Mouse (Mus musculus): Measurements from ENCODE around the gene Ppp4c. TPM values are rescaled to one million over a fixed set of nuclear protein-coding genes. Genes with fewer than 3 reads are reported as not detected.
"Not testable (repeated sequence)": the region's sequence is repeated elsewhere in the genome, so short reads cannot be mapped to it uniquely, and the experiment has no call there.

The Ppp4c gene
- polyA plus RNA-seq, 1 experiment from 2014 or later: 135 TPM

DNA sequence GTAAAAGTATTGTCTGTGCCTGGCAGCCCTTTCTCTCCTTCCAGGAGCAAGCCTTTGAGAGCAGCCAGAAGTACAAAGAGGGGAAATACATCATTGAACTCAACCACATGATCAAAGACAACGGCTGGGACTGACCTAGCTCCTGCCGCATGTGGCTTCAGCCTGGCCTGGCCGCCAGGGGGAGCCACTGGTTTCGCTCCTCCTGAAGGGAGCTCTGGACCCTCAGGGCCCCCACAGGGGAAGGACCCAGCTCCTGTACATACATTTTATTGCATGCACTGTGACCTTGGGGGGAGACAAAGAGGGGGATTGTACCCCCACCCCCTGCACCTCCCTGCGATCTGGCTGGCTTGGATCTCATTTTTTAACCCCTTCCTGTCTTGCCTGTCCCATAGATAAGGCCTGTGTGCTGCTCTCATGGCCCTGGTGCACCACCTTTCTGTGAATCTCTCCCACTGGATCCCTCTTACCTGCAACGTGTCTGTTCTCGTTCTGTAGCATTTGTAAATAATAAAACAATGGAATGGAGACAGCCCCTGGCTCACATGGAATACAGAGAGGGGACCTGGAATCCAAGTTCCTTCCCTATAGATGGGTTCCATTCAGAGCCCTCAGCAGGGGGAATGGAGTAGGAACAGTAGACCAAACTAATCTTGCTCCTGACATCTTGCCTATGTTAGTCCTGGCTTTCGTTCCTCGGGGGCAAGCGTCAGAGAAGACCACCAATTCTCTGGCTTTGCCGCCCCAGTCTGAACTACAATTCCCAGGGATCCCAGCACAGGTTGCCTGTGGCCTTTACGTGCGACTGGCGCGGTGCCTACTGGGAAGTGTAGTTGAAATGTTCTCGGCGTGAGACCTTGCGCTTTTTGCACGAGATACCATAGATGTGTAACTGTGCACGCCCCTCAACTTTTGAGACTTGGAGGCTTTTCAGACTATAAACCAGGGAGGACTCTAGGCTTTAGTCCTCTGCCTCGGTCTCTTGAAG is 12.0 kb downstream of the Ppp4c start:
- H3K9ac ChIP-seq (ENCODE audit: low read depth, low read length): peak overlapping the region; percentile 37; the same call in 1 of the 2 replicates
- peak overlapping the region; percentile 77 for H3K4me2 ChIP-seq (replicated peaks; ENCODE audit: low read depth)
- H3K27me3 ChIP-seq (replicated peaks; ENCODE audit: control insufficient read depth, insufficient read depth, low read length): no peaks in the 10 kb centered on the region
- peak; percentile 94 for TF ChIP-seq CTCF (IDR thresholded peaks at IDR 0.05; ENCODE audit: low read depth)
- H3K36me3 ChIP-seq (ENCODE audit: control insufficient read depth, insufficient read depth): peaks cover 7% of the 10 kb centered on the region; the same call in 1 of the 2 replicates
- H3K4me1 ChIP-seq (replicated peaks; ENCODE audit: control insufficient read depth, insufficient read depth, low read length): no peaks in the 10 kb centered on the region; the same call in 1 of the 2 replicates
- under 1% methylated on average over 21 of the region's 21 CpGs for WGBS
- ATAC-seq: peak; percentile 54
- peak overlapping the region; percentile 36 for H3K4me3 ChIP-seq (ENCODE audit: low read depth, low read length)
- no peaks in the 10 kb centered on the region for H3K9me3 ChIP-seq (ENCODE audit: control insufficient read depth)
- H3K27ac ChIP-seq (ENCODE audit: low read depth, low read length): 0 out of 2 replicates have a peak overlapping the region, but pooled peaks have one; percentile 50

DNA sequence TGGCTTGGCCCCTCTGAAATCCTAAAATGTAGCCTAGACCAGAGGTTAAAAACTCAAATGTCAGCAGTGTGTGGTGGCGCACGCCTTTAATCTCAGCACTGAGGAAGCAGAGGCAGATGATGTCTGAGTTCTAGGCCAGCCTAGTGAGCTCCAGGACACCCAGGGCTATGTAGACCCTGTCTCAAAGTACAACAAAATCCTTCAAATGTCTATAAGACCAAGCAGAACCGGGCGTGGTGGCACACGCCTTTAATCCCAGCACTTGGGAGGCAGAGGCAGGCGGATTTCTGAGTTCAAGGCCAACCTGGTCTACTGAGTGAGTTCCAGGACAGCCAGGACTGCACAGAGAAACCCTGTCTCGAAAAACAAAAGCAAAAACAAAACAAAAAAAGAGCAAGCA is 13.2 kb downstream of the Ppp4c start:
- not testable (repeated sequence) for H3K36me3 ChIP-seq (ENCODE audit: control insufficient read depth, insufficient read depth); ATAC-seq; H3K4me3 ChIP-seq (ENCODE audit: low read depth, low read length); H3K27me3 ChIP-seq (replicated peaks; ENCODE audit: control insufficient read depth, insufficient read depth, low read length); H3K4me2 ChIP-seq (replicated peaks; ENCODE audit: low read depth); H3K9me3 ChIP-seq (ENCODE audit: control insufficient read depth); H3K9ac ChIP-seq (ENCODE audit: low read depth, low read length); H3K4me1 ChIP-seq (replicated peaks; ENCODE audit: control insufficient read depth, insufficient read depth, low read length); H3K27ac ChIP-seq (ENCODE audit: low read depth, low read length)
- 88% methylated on average over 7 of the region's 7 CpGs for WGBS

DNA sequence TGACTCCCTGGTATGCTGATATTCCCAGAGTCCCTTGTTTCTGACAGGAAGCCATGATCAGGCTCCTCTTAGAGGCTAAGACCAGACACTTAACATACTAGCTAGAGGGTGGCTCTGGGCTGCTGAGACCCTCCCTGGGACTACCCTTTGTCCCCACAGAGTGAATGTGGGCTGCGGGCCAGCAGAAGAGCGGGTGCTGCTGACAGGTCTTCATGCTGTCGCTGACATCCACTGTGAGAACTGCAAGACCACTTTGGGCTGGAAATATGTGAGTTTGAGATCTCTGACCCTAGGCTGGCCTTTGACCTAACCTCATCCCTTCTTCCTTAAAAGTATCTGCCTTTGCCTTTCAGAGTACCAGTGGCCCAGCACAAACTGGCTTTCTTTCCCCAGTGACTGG is 14.1 kb downstream of the Ppp4c start:
- peaks cover 7% of the 10 kb centered on the region; the same call in 1 of the 2 replicates for H3K36me3 ChIP-seq (ENCODE audit: control insufficient read depth, insufficient read depth)
- H3K4me2 ChIP-seq (replicated peaks; ENCODE audit: low read depth): peak overlapping the region; percentile 99
- WGBS: 86% methylated on average over 3 of the region's 3 CpGs
- no peaks in the 10 kb centered on the region for H3K9me3 ChIP-seq (ENCODE audit: control insufficient read depth)
- H3K4me3 ChIP-seq (ENCODE audit: low read depth, low read length): no peak overlapping the region
- TF ChIP-seq CTCF (IDR thresholded peaks at IDR 0.05; ENCODE audit: low read depth): no peak
- H3K9ac ChIP-seq (ENCODE audit: low read depth, low read length): no peak overlapping the region
- no peak overlapping the region for H3K27ac ChIP-seq (ENCODE audit: low read depth, low read length)
- ATAC-seq: no peak
- no peaks in the 10 kb centered on the region; the same call in 1 of the 2 replicates for H3K4me1 ChIP-seq (replicated peaks; ENCODE audit: control insufficient read depth, insufficient read depth, low read length)
- H3K27me3 ChIP-seq (replicated peaks; ENCODE audit: control insufficient read depth, insufficient read depth, low read length): no peaks in the 10 kb centered on the region

DNA sequence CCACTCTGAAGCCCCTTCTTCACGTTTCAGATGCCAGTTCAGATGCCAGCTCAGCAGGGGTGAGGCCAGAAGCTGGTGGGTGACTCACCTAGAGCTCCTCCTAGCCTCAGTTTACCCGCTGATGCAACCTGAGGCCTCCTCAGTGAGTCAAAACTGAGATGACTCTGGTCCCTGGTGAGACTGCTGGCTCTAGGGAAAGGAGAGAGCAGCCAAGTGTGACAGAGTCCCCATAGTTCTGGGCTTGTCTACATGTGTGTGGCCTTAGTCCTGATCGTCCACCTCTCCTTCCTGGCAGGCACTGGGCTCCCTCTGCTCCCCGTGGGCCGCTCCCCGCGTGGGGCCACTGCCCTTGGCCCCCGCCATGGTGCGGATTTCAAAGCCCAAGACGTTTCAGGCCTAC is 14.8 kb downstream of the Ppp4c start:
- Histone ChIP-seq H3K4me2 (replicated peaks; ENCODE audit: low read depth) (peak overlapping the region; percentile 99), H3K4me3 (ENCODE audit: low read depth, low read length) (peak overlapping the region; percentile 73), H3K9me3 (ENCODE audit: control insufficient read depth) (no peaks in the 10 kb centered on the region), H3K36me3 (ENCODE audit: control insufficient read depth, insufficient read depth) (peaks cover 13% of the 10 kb centered on the region; the same call in 1 of the 2 replicates), H3K27me3 (replicated peaks; ENCODE audit: control insufficient read depth, insufficient read depth, low read length) (no peaks in the 10 kb centered on the region), H3K27ac (ENCODE audit: low read depth, low read length) (peak overlapping the region; percentile 82; the same call in 1 of the 2 replicates), H3K9ac (ENCODE audit: low read depth, low read length) (peak overlapping the region; percentile 90), H3K4me1 (replicated peaks; ENCODE audit: control insufficient read depth, insufficient read depth, low read length) (no peaks in the 10 kb centered on the region; the same call in 1 of the 2 replicates)
- WGBS: 51% methylated on average over 10 of the region's 10 CpGs
- no peak for ATAC-seq
- TF ChIP-seq CTCF (IDR thresholded peaks at IDR 0.05; ENCODE audit: low read depth): no peak

DNA sequence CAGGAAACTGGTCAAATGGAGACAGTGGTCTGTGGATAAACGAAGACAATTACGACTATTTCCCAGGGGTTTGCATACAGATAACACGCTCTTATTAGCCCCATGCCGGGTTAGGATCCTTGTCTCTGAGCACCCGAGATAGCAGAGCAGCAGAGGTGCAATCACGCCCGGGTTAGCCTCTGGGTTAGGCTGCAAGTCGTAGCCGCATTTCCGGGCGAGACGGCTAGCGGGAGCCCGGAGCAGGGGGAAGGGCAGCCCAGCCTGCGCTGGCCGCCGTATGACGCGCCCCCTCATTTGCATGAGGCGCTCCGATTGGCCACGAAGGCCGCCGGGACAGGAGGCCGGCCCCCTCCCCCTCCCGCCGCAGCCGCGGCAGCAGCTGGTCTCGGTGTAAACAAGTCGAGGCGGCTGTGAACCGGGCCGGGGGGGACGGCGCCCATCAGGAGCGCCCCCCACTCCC is 15.7 kb downstream of the Ppp4c start, which contains the start of gene Ypel3:
TSS of gene Ypel3 (plus strand) at position 358 of the 460 bp plus-strand sequence.
- Histone ChIP-seq H3K27ac (ENCODE audit: low read depth, low read length) (peak within 1 kb of the TSS; percentile 82), H3K9me3 (ENCODE audit: control insufficient read depth) (no peaks in the 10 kb centered on the region), H3K4me3 (ENCODE audit: low read depth, low read length) (peak within 1 kb of the TSS; percentile 73), H3K9ac (ENCODE audit: low read depth, low read length) (peak within 1 kb of the TSS; percentile 90), H3K36me3 (ENCODE audit: control insufficient read depth, insufficient read depth) (peaks cover 16% of the 10 kb centered on the region; the same call in 1 of the 2 replicates), H3K4me2 (replicated peaks; ENCODE audit: low read depth) (peak within 1 kb of the TSS; percentile 99), H3K4me1 (replicated peaks; ENCODE audit: control insufficient read depth, insufficient read depth, low read length) (no peaks in the 10 kb centered on the region; the same call in 1 of the 2 replicates), H3K27me3 (replicated peaks; ENCODE audit: control insufficient read depth, insufficient read depth, low read length) (no peaks in the 10 kb centered on the region)
- under 1% methylated on average over 28 of the region's 37 CpGs for WGBS
- ATAC-seq: peak; percentile 90
- TF ChIP-seq CTCF (IDR thresholded peaks at IDR 0.05; ENCODE audit: low read depth): 0 out of 2 replicates have a peak, but pooled peaks have one; percentile 8

DNA sequence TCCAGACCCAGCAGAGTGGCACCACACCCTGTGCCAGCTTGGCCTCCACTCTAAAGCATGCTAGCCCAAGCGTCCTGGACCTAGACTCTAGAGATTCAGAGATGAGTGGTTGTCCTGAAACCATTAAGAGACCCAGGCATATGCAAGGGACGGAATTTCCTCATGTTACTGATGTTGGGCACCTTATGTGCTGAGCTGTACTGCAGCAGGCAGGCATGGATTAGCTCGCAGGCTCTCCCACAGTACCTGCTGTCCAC is 16.4 kb downstream of the Ppp4c start:
- no peaks in the 10 kb centered on the region; the same call in 1 of the 2 replicates for H3K4me1 ChIP-seq (replicated peaks; ENCODE audit: control insufficient read depth, insufficient read depth, low read length)
- 0 out of 2 replicates have a peak overlapping the region, but pooled peaks have one; percentile 29 for H3K27ac ChIP-seq (ENCODE audit: low read depth, low read length)
- ATAC-seq: no peak
- peaks cover 22% of the 10 kb centered on the region for H3K36me3 ChIP-seq (ENCODE audit: control insufficient read depth, insufficient read depth)
- H3K9ac ChIP-seq (ENCODE audit: low read depth, low read length): no peak overlapping the region
- H3K4me2 ChIP-seq (replicated peaks; ENCODE audit: low read depth): peak overlapping the region; percentile 99
- no peak overlapping the region for H3K4me3 ChIP-seq (ENCODE audit: low read depth, low read length)
- H3K9me3 ChIP-seq (ENCODE audit: control insufficient read depth): no peaks in the 10 kb centered on the region
- H3K27me3 ChIP-seq (replicated peaks; ENCODE audit: control insufficient read depth, insufficient read depth, low read length): no peaks in the 10 kb centered on the region
- TF ChIP-seq CTCF (IDR thresholded peaks at IDR 0.05; ENCODE audit: low read depth): no peak
- WGBS: 65% methylated on average over 3 of the region's 3 CpGs
